Mouse (Mus musculus): ENCODE measurements at regions not wholly inside any gene's neighbourhood (a gene's known extent, or its start where the extent isn't known, plus 50 kb on each side); places are given as distances from the start of the nearest gene placed in this dataset.

- H3K9me3 ChIP-seq (ENCODE audit: control insufficient read depth, low read length), result no peaks in the 10 kb centered on the region
- no peaks in the 10 kb centered on the region for H3K27me3 ChIP-seq (ENCODE audit: control insufficient read depth, insufficient read depth, low read length)
- H3K4me3 ChIP-seq (ENCODE audit: low read length), result no peak overlapping the region
- no peak overlapping the region for H3K27ac ChIP-seq (ENCODE audit: low read depth, low read length)
- no peak for ATAC-seq (ENCODE audit: low FRiP score, low TSS enrichment)
- H3K9ac ChIP-seq (ENCODE audit: low read depth, low read length), result no peak overlapping the region
- no peaks in the 10 kb centered on the region for H3K36me3 ChIP-seq (ENCODE audit: control insufficient read depth, insufficient read depth, low read length)
- no peak overlapping the region for H3K4me2 ChIP-seq (replicated peaks; ENCODE audit: low read depth, low read length)
- whole genome bisulfite sequencing, result 73% methylated on average over 3 of the region's 3 CpGs
- no peaks in the 10 kb centered on the region for H3K4me1 ChIP-seq (ENCODE audit: control insufficient read depth, insufficient read depth, low read length)
Observed at GRCm38 (mm10) chr3:52708746-52709145, 308.3 kb downstream of the Cog6 start.

DNA sequence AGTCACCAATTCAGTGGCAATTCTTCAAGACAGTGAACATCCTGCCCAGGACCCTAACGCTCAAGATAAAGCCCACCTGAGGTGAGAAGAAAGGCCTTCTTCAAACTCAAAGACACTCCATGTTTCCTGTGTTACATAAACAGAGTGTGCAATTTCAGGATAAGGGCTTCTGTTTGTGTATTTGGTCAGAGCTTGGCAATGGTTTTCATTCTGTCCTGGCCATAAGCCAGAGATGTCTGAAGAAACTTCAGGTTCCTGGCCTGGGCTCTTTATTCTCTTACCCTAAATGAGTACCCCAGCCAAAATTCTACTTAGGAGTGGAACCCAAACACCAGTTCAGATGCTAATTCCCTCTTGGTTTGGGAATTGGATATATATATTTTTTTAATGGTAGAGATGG, 308.7 kb downstream of the Cog6 start:
- Histone ChIP-seq H3K9ac (ENCODE audit: low read depth, low read length) (no peak overlapping the region), H3K9me3 (ENCODE audit: control insufficient read depth, low read length) (no peaks in the 10 kb centered on the region), H3K4me3 (ENCODE audit: low read length) (no peak overlapping the region), H3K27me3 (ENCODE audit: control insufficient read depth, insufficient read depth, low read length) (no peaks in the 10 kb centered on the region), H3K4me2 (replicated peaks; ENCODE audit: low read depth, low read length) (no peak overlapping the region), H3K27ac (ENCODE audit: low read depth, low read length) (no peak overlapping the region), H3K4me1 (ENCODE audit: control insufficient read depth, insufficient read depth, low read length) (no peaks in the 10 kb centered on the region), H3K36me3 (ENCODE audit: control insufficient read depth, insufficient read depth, low read length) (no peaks in the 10 kb centered on the region)
- no peak for ATAC-seq (ENCODE audit: low FRiP score, low TSS enrichment)
- WGBS, result 84% methylated on average over 1 of the region's 1 CpGs

DNA sequence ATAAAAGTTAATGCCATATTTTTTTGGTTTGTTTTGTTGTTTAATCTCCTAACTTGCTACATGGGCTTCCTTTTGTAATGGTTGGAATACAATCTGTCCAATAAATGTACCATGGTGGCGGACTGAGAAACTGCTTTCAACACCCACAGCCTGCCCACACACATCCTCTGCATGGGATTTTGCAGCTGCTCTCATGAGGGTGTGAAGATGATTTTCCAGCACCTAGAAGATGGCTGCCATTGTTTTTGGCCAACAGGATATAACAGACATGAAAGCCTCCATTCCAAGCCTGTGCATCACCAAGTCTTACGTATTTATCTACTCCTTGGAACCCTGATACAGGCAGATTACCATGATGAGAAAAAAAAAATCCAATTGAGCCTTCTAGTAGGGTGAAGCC, 310.4 kb downstream of the Cog6 start:
- Histone ChIP-seq H3K4me1 (ENCODE audit: control insufficient read depth, insufficient read depth, low read length) (no peaks in the 10 kb centered on the region), H3K9me3 (ENCODE audit: control insufficient read depth, low read length) (no peaks in the 10 kb centered on the region), H3K27ac (ENCODE audit: low read depth, low read length) (no peak overlapping the region), H3K9ac (ENCODE audit: low read depth, low read length) (no peak overlapping the region), H3K27me3 (ENCODE audit: control insufficient read depth, insufficient read depth, low read length) (no peaks in the 10 kb centered on the region), H3K4me2 (replicated peaks; ENCODE audit: low read depth, low read length) (no peak overlapping the region), H3K4me3 (ENCODE audit: low read length) (no peak overlapping the region), H3K36me3 (ENCODE audit: control insufficient read depth, insufficient read depth, low read length) (no peaks in the 10 kb centered on the region)
- 95% methylated on average over 2 of the region's 2 CpGs for WGBS
- no peak for ATAC-seq (ENCODE audit: low FRiP score, low TSS enrichment)

GRCm38 (mm10) chr3:52703751-52704150, 313.3 kb downstream of the Cog6 start:
- H3K4me2 ChIP-seq (replicated peaks; ENCODE audit: low read depth, low read length), result no peak overlapping the region
- no peak overlapping the region for H3K9ac ChIP-seq (ENCODE audit: low read depth, low read length)
- no peaks in the 10 kb centered on the region for H3K36me3 ChIP-seq (ENCODE audit: control insufficient read depth, insufficient read depth, low read length)
- H3K27ac ChIP-seq (ENCODE audit: low read depth, low read length), result no peak overlapping the region
- no peak overlapping the region for H3K4me3 ChIP-seq (ENCODE audit: low read length)
- H3K9me3 ChIP-seq (ENCODE audit: control insufficient read depth, low read length), result no peaks in the 10 kb centered on the region; the same call in 1 of the 2 replicates
- no peaks in the 10 kb centered on the region for H3K27me3 ChIP-seq (ENCODE audit: control insufficient read depth, insufficient read depth, low read length)
- 93% methylated on average over 6 of the region's 6 CpGs for WGBS
- H3K4me1 ChIP-seq (ENCODE audit: control insufficient read depth, insufficient read depth, low read length), result no peaks in the 10 kb centered on the region
- no peak for ATAC-seq (ENCODE audit: low FRiP score, low TSS enrichment)

GRCm38 (mm10) chr3:52702962-52703361, 314.1 kb downstream of the Cog6 start:
- H3K27ac ChIP-seq (ENCODE audit: low read depth, low read length), result no peak overlapping the region
- no peaks in the 10 kb centered on the region for H3K4me1 ChIP-seq (ENCODE audit: control insufficient read depth, insufficient read depth, low read length)
- ATAC-seq (ENCODE audit: low FRiP score, low TSS enrichment), result no peak
- peaks cover 4% of the 10 kb centered on the region; the same call in 1 of the 2 replicates for H3K9me3 ChIP-seq (ENCODE audit: control insufficient read depth, low read length)
- no peak overlapping the region for H3K9ac ChIP-seq (ENCODE audit: low read depth, low read length)
- H3K4me2 ChIP-seq (replicated peaks; ENCODE audit: low read depth, low read length), result no peak overlapping the region
- H3K36me3 ChIP-seq (ENCODE audit: control insufficient read depth, insufficient read depth, low read length), result no peaks in the 10 kb centered on the region
- 77% methylated on average over 4 of the region's 4 CpGs for WGBS
- H3K27me3 ChIP-seq (ENCODE audit: control insufficient read depth, insufficient read depth, low read length), result no peaks in the 10 kb centered on the region
- no peak overlapping the region for H3K4me3 ChIP-seq (ENCODE audit: low read length)

DNA sequence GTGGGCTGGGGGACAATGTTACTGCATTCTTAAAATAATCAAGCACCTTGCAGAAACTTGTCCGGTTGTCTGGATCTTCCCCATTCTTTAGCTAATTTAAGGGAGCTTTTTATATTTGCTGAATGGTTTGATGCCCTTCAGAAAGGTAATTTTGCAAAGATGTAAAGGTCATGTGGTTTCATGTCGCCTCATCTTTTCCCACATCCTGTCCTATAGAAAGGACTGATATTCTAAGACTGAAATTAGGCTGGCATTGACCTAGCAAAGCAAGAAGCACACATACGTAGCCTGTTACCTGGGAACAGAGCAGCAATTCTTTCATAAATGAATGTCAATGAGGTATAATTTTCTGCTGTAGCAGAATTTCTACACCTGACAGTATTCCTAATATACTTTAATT, 315.4 kb downstream of the Cog6 start:
- no peak for ATAC-seq (ENCODE audit: low FRiP score, low TSS enrichment)
- H3K9ac ChIP-seq (ENCODE audit: low read depth, low read length), result no peak overlapping the region
- peaks cover 4% of the 10 kb centered on the region; the same call in 1 of the 2 replicates for H3K9me3 ChIP-seq (ENCODE audit: control insufficient read depth, low read length)
- 91% methylated on average over 3 of the region's 3 CpGs for WGBS
- no peak overlapping the region for H3K4me3 ChIP-seq (ENCODE audit: low read length)
- H3K4me1 ChIP-seq (ENCODE audit: control insufficient read depth, insufficient read depth, low read length), result no peaks in the 10 kb centered on the region
- H3K27ac ChIP-seq (ENCODE audit: low read depth, low read length), result no peak overlapping the region
- H3K27me3 ChIP-seq (ENCODE audit: control insufficient read depth, insufficient read depth, low read length), result no peaks in the 10 kb centered on the region
- no peak overlapping the region for H3K4me2 ChIP-seq (replicated peaks; ENCODE audit: low read depth, low read length)
- H3K36me3 ChIP-seq (ENCODE audit: control insufficient read depth, insufficient read depth, low read length), result no peaks in the 10 kb centered on the region

DNA sequence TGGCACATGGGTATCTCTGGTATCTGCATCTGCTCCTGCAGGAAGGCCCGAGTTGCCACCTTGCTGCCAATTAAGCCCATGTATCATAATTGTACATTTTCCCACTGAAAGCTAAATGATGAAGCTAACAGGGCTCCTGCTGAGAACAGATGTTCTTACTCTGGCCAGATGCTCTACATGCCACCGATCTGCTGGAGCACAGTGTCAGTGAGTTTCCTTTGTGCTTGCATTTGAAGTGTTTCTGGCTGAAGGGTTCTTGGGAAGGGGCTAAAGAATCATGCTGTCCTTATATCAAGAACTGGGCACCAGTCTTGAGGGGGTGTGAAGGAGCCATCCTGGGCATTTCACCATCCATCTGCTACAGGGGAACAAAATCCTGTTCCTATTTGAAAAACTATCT, 323.2 kb downstream of the Cog6 start:
- Histone ChIP-seq H3K4me2 (replicated peaks; ENCODE audit: low read depth, low read length) (no peak overlapping the region), H3K27ac (ENCODE audit: low read depth, low read length) (no peak overlapping the region), H3K4me1 (ENCODE audit: control insufficient read depth, insufficient read depth, low read length) (no peaks in the 10 kb centered on the region), H3K36me3 (ENCODE audit: control insufficient read depth, insufficient read depth, low read length) (no peaks in the 10 kb centered on the region), H3K9me3 (ENCODE audit: control insufficient read depth, low read length) (peaks cover 4% of the 10 kb centered on the region; the same call in 1 of the 2 replicates), H3K4me3 (ENCODE audit: low read length) (no peak overlapping the region), H3K27me3 (ENCODE audit: control insufficient read depth, insufficient read depth, low read length) (no peaks in the 10 kb centered on the region), H3K9ac (ENCODE audit: low read depth, low read length) (no peak overlapping the region)
- ATAC-seq (ENCODE audit: low FRiP score, low TSS enrichment), result no peak
- WGBS, result 71% methylated on average over 2 of the region's 2 CpGs

- Histone ChIP-seq H3K27ac (ENCODE audit: low read depth, low read length) (no peak overlapping the region), H3K4me2 (replicated peaks; ENCODE audit: low read depth, low read length) (no peak overlapping the region), H3K27me3 (ENCODE audit: control insufficient read depth, insufficient read depth, low read length) (no peaks in the 10 kb centered on the region), H3K36me3 (ENCODE audit: control insufficient read depth, insufficient read depth, low read length) (no peaks in the 10 kb centered on the region), H3K9ac (ENCODE audit: low read depth, low read length) (no peak overlapping the region), H3K4me3 (ENCODE audit: low read length) (no peak overlapping the region), H3K9me3 (ENCODE audit: control insufficient read depth, low read length) (no peaks in the 10 kb centered on the region), H3K4me1 (ENCODE audit: control insufficient read depth, insufficient read depth, low read length) (0 out of 2 replicates have a peak, but pooled peaks cover 10% of the 10 kb centered on the region)
- WGBS, result 43% methylated on average over 9 of the region's 9 CpGs
- ATAC-seq (ENCODE audit: low FRiP score, low TSS enrichment), result no peak
Observed at GRCm38 (mm10) chr3:52685434-52686181, 331.4 kb downstream of the Cog6 start.

GRCm38 (mm10) chr3:52680824-52681388, 336.1 kb downstream of the Cog6 start:
- Histone ChIP-seq H3K4me1 (ENCODE audit: control insufficient read depth, insufficient read depth, low read length) (0 out of 2 replicates have a peak, but pooled peaks cover 6% of the 10 kb centered on the region), H3K27ac (ENCODE audit: low read depth, low read length) (no peak overlapping the region), H3K9me3 (ENCODE audit: control insufficient read depth, low read length) (no peaks in the 10 kb centered on the region; the same call in 1 of the 2 replicates), H3K9ac (ENCODE audit: low read depth, low read length) (no peak overlapping the region), H3K4me2 (replicated peaks; ENCODE audit: low read depth, low read length) (no peak overlapping the region), H3K4me3 (ENCODE audit: low read length) (no peak overlapping the region), H3K36me3 (ENCODE audit: control insufficient read depth, insufficient read depth, low read length) (no peaks in the 10 kb centered on the region), H3K27me3 (ENCODE audit: control insufficient read depth, insufficient read depth, low read length) (no peaks in the 10 kb centered on the region)
- no peak for ATAC-seq (ENCODE audit: low FRiP score, low TSS enrichment)
- WGBS, result 82% methylated on average over 3 of the region's 3 CpGs
